Mouse (Mus musculus): ENCODE data around the gene Ndrg2.
A peak's percentile ranks its signal among the peaks of the same experiment; 100 is the strongest.

Gene Ndrg2

GRCm38 (mm10) chr14:51913062-51913959 is 647 bp downstream of the Ndrg2 start:
- DNase-seq (ENCODE audit: low spot score in 2 of 2): peak; percentile 90 to 94

GRCm38 (mm10) chr14:51912391-51913061 is 1.4 kb downstream of the Ndrg2 start:
- DNase-seq (ENCODE audit: low spot score in 2 of 2): no peak

GRCm38 (mm10) chr14:51911301-51911700 is 2.7 kb downstream of the Ndrg2 start:
- DNase-seq (ENCODE audit: low spot score in 2 of 2): no peak

GRCm38 (mm10) chr14:51906102-51906501 is 7.9 kb downstream of the Ndrg2 start:
- no peak for DNase-seq (ENCODE audit: low spot score in 2 of 2)

- no peak for DNase-seq (ENCODE audit: low spot score in 2 of 2)
Observed at GRCm38 (mm10) chr14:51904706-51905105, 9.3 kb downstream of the Ndrg2 start.

GRCm38 (mm10) chr14:51903782-51904181 is 10.2 kb downstream of the Ndrg2 start:
- DNase-seq (ENCODE audit: low spot score in 2 of 2): no peak

- peak; percentile 46 to 88 for DNase-seq (ENCODE audit: low spot score in 2 of 2)
Observed at GRCm38 (mm10) chr14:51902806-51903710, 10.9 kb downstream of the Ndrg2 start.

- no peak for DNase-seq (ENCODE audit: low spot score in 2 of 2)
Observed at GRCm38 (mm10) chr14:51899351-51899750, 14.6 kb downstream of the Ndrg2 start.

GRCm38 (mm10) chr14:51896539-51897170 is 17.3 kb downstream of the Ndrg2 start:
- DNase-seq (ENCODE audit: low spot score in 2 of 2): no peak

GRCm38 (mm10) chr14:51896019-51896418 is 17.9 kb downstream of the Ndrg2 start:
- DNase-seq (ENCODE audit: low spot score in 2 of 2): no peak

GRCm38 (mm10) chr14:51895071-51895470 is 18.9 kb downstream of the Ndrg2 start:
- no peak for DNase-seq (ENCODE audit: low spot score in 2 of 2)

GRCm38 (mm10) chr14:51893809-51894208 is 20.1 kb downstream of the Ndrg2 start:
- DNase-seq (ENCODE audit: low spot score in 2 of 2): no peak

GRCm38 (mm10) chr14:51893094-51893794 is 20.7 kb downstream of the Ndrg2 start:
- DNase-seq (ENCODE audit: low spot score in 2 of 2): no peak

- DNase-seq (ENCODE audit: low spot score in 2 of 2): no peak
Observed at GRCm38 (mm10) chr14:51892191-51892939, 21.6 kb downstream of the Ndrg2 start, which contains the start of gene Slc39a2. Gene Slc39a2, plus strand, starts transcription at chr14:51892889.

- DNase-seq (ENCODE audit: low spot score in 2 of 2): no peak
Observed at GRCm38 (mm10) chr14:51889833-51890232, 24.1 kb downstream of the Ndrg2 start.

GRCm38 (mm10) chr14:51886051-51886450 is 27.9 kb downstream of the Ndrg2 start:
- no peak for DNase-seq (ENCODE audit: low spot score in 2 of 2)

- DNase-seq (ENCODE audit: low spot score in 2 of 2): peak; percentile 93 to 94
Observed at GRCm38 (mm10) chr14:51884598-51885331, 29.2 kb downstream of the Ndrg2 start, which contains the start of gene Mettl17. Gene Mettl17, plus strand, starts transcription at chr14:51884842.

GRCm38 (mm10) chr14:51884031-51884544 is 29.9 kb downstream of the Ndrg2 start:
- DNase-seq (ENCODE audit: low spot score in 2 of 2): no peak

GRCm38 (mm10) chr14:51883527-51884030 is 30.4 kb downstream of the Ndrg2 start:
- DNase-seq (ENCODE audit: low spot score in 2 of 2): peak; percentile 77 to 79

All from thymus, postnatal 10 days (tissue).